Mouse (Mus musculus): ENCODE data around the gene Foxs1. TPM values are rescaled to one million over a fixed set of nuclear protein-coding genes. Genes with fewer than 3 reads are reported as not detected.

Gene Foxs1
- polyA plus RNA-seq, 1 experiment from 2014 or later = 2.0 TPM

GRCm38 (mm10) chr2:152925189-152925872 lies 7.7 kb downstream of the Foxs1 start:
- H3K9ac ChIP-seq = no peak overlapping the region
- 68% methylated on average over 11 of the region's 11 CpGs for WGBS
- no peak overlapping the region for H3K27ac ChIP-seq
- H3K36me3 ChIP-seq = no peaks in the 10 kb centered on the region
- ATAC-seq (ENCODE audit: low FRiP score, low read depth) = no peak
- H3K4me3 ChIP-seq = no peak overlapping the region
- no peaks in the 10 kb centered on the region for H3K27me3 ChIP-seq (replicated peaks)
- H3K4me2 ChIP-seq (replicated peaks) = no peak overlapping the region
- H3K4me1 ChIP-seq = peaks cover 16% of the 10 kb centered on the region
- no peaks in the 10 kb centered on the region for H3K9me3 ChIP-seq

- Histone ChIP-seq H3K27me3 (replicated peaks) (no peaks in the 10 kb centered on the region), H3K27ac (no peak overlapping the region), H3K4me2 (replicated peaks) (no peak overlapping the region), H3K4me3 (no peak overlapping the region), H3K9ac (no peak overlapping the region), H3K4me1 (peaks cover 11% of the 10 kb centered on the region; the same call in 1 of the 2 replicates), H3K36me3 (no peaks in the 10 kb centered on the region), H3K9me3 (no peaks in the 10 kb centered on the region)
- no peak for ATAC-seq (ENCODE audit: low FRiP score, low read depth)
- WGBS = 85% methylated on average over 5 of the region's 5 CpGs
These were observed 8.5 kb downstream of the Foxs1 start for GRCm38 (mm10) chr2:152924543-152924942.

GRCm38 (mm10) chr2:152924128-152924527 lies 8.9 kb downstream of the Foxs1 start:
- Histone ChIP-seq H3K4me2 (replicated peaks) (no peak overlapping the region), H3K36me3 (no peaks in the 10 kb centered on the region), H3K27ac (no peak overlapping the region), H3K4me3 (no peak overlapping the region), H3K27me3 (replicated peaks) (no peaks in the 10 kb centered on the region), H3K4me1 (peaks cover 11% of the 10 kb centered on the region; the same call in 1 of the 2 replicates), H3K9ac (no peak overlapping the region), H3K9me3 (no peaks in the 10 kb centered on the region)
- 73% methylated on average over 8 of the region's 8 CpGs for WGBS
- no peak for ATAC-seq (ENCODE audit: low FRiP score, low read depth)

- Histone ChIP-seq H3K27me3 (replicated peaks) (no peaks in the 10 kb centered on the region), H3K4me1 (peaks cover 11% of the 10 kb centered on the region; the same call in 1 of the 2 replicates), H3K27ac (no peak overlapping the region), H3K9ac (no peak overlapping the region), H3K9me3 (no peaks in the 10 kb centered on the region), H3K4me3 (no peak overlapping the region), H3K4me2 (replicated peaks) (no peak overlapping the region), H3K36me3 (no peaks in the 10 kb centered on the region)
- WGBS = 72% methylated on average over 3 of the region's 3 CpGs
- no peak for ATAC-seq (ENCODE audit: low FRiP score, low read depth)
These were observed 9.4 kb downstream of the Foxs1 start for GRCm38 (mm10) chr2:152923621-152924020.

- no peaks in the 10 kb centered on the region for H3K9me3 ChIP-seq
- H3K4me2 ChIP-seq (replicated peaks) = no peak overlapping the region
- peaks cover 11% of the 10 kb centered on the region; the same call in 1 of the 2 replicates for H3K4me1 ChIP-seq
- H3K27me3 ChIP-seq (replicated peaks) = no peaks in the 10 kb centered on the region
- H3K27ac ChIP-seq = no peak overlapping the region
- 28% methylated on average over 7 of the region's 7 CpGs for WGBS
- no peaks in the 10 kb centered on the region for H3K36me3 ChIP-seq
- ATAC-seq (ENCODE audit: low FRiP score, low read depth) = no peak
- H3K9ac ChIP-seq = no peak overlapping the region
- no peak overlapping the region for H3K4me3 ChIP-seq
These were observed 10.6 kb downstream of the Foxs1 start for GRCm38 (mm10) chr2:152922376-152922775.

- H3K9ac ChIP-seq = no peak overlapping the region
- no peak overlapping the region for H3K4me3 ChIP-seq
- ATAC-seq (ENCODE audit: low FRiP score, low read depth) = no peak
- peaks cover 16% of the 10 kb centered on the region for H3K27me3 ChIP-seq (replicated peaks)
- H3K4me2 ChIP-seq (replicated peaks) = no peak overlapping the region
- H3K4me1 ChIP-seq = 0 out of 2 replicates have a peak, but pooled peaks cover 8% of the 10 kb centered on the region
- no peak overlapping the region for H3K27ac ChIP-seq
- H3K36me3 ChIP-seq = no peaks in the 10 kb centered on the region
- 56% methylated on average over 9 of the region's 9 CpGs for WGBS
- H3K9me3 ChIP-seq = no peaks in the 10 kb centered on the region
These were observed 15.3 kb downstream of the Foxs1 start for GRCm38 (mm10) chr2:152917671-152918070.

GRCm38 (mm10) chr2:152916111-152916510 lies 16.9 kb downstream of the Foxs1 start:
- H3K4me2 ChIP-seq (replicated peaks) = no peak overlapping the region
- WGBS = 55% methylated on average over 5 of the region's 5 CpGs
- no peak overlapping the region for H3K4me3 ChIP-seq
- no peaks in the 10 kb centered on the region for H3K36me3 ChIP-seq
- no peak overlapping the region for H3K27ac ChIP-seq
- H3K4me1 ChIP-seq = 0 out of 2 replicates have a peak, but pooled peaks cover 2% of the 10 kb centered on the region
- H3K27me3 ChIP-seq (replicated peaks) = peaks cover 31% of the 10 kb centered on the region
- no peak overlapping the region for H3K9ac ChIP-seq
- ATAC-seq (ENCODE audit: low FRiP score, low read depth) = no peak
- H3K9me3 ChIP-seq = no peaks in the 10 kb centered on the region

GRCm38 (mm10) chr2:152915453-152915852 lies 17.6 kb downstream of the Foxs1 start:
- H3K27me3 ChIP-seq (replicated peaks) = peaks cover 38% of the 10 kb centered on the region
- H3K4me3 ChIP-seq = no peak overlapping the region
- no peak overlapping the region for H3K27ac ChIP-seq
- H3K4me2 ChIP-seq (replicated peaks) = no peak overlapping the region
- 67% methylated on average over 4 of the region's 4 CpGs for WGBS
- no peaks in the 10 kb centered on the region for H3K36me3 ChIP-seq
- H3K4me1 ChIP-seq = 0 out of 2 replicates have a peak, but pooled peaks cover 2% of the 10 kb centered on the region
- H3K9ac ChIP-seq = no peak overlapping the region
- no peaks in the 10 kb centered on the region for H3K9me3 ChIP-seq
- no peak for ATAC-seq (ENCODE audit: low FRiP score, low read depth)

GRCm38 (mm10) chr2:152914310-152915120 lies 18.5 kb downstream of the Foxs1 start:
- Histone ChIP-seq H3K9me3 (no peaks in the 10 kb centered on the region), H3K27ac (no peak overlapping the region), H3K36me3 (no peaks in the 10 kb centered on the region), H3K4me1 (0 out of 2 replicates have a peak, but pooled peaks cover 2% of the 10 kb centered on the region), H3K27me3 (replicated peaks) (peaks cover 38% of the 10 kb centered on the region), H3K9ac (0 out of 2 replicates have a peak overlapping the region, but pooled peaks have one; percentile 33), H3K4me2 (replicated peaks) (peak overlapping the region; percentile 54), H3K4me3 (no peak overlapping the region)
- 3% methylated on average over 18 of the region's 18 CpGs for WGBS
- peak; percentile 75 for ATAC-seq (ENCODE audit: low FRiP score, low read depth)

- Histone ChIP-seq H3K27ac (no peak overlapping the region), H3K4me2 (replicated peaks) (no peak overlapping the region), H3K4me3 (no peak overlapping the region), H3K36me3 (no peaks in the 10 kb centered on the region), H3K27me3 (replicated peaks) (peaks cover 38% of the 10 kb centered on the region), H3K9ac (no peak overlapping the region), H3K4me1 (0 out of 2 replicates have a peak, but pooled peaks cover 2% of the 10 kb centered on the region), H3K9me3 (no peaks in the 10 kb centered on the region)
- ATAC-seq (ENCODE audit: low FRiP score, low read depth) = no peak
- WGBS = 42% methylated on average over 7 of the region's 7 CpGs
These were observed 19.5 kb downstream of the Foxs1 start for GRCm38 (mm10) chr2:152913471-152913870.

GRCm38 (mm10) chr2:152911432-152911831 lies 21.6 kb downstream of the Foxs1 start:
- 31% methylated on average over 6 of the region's 6 CpGs for WGBS
- H3K4me1 ChIP-seq = 0 out of 2 replicates have a peak, but pooled peaks cover 5% of the 10 kb centered on the region
- H3K9me3 ChIP-seq = no peaks in the 10 kb centered on the region
- no peak overlapping the region for H3K27ac ChIP-seq
- no peak overlapping the region for H3K4me2 ChIP-seq (replicated peaks)
- H3K36me3 ChIP-seq = no peaks in the 10 kb centered on the region
- H3K4me3 ChIP-seq = no peak overlapping the region
- H3K27me3 ChIP-seq (replicated peaks) = peaks cover 34% of the 10 kb centered on the region
- ATAC-seq (ENCODE audit: low FRiP score, low read depth) = no peak
- no peak overlapping the region for H3K9ac ChIP-seq

- Histone ChIP-seq H3K4me1 (0 out of 2 replicates have a peak, but pooled peaks cover 5% of the 10 kb centered on the region), H3K4me3 (no peak within 1 kb of the TSS), H3K27me3 (replicated peaks) (peaks cover 34% of the 10 kb centered on the region), H3K36me3 (no peaks in the 10 kb centered on the region), H3K9me3 (no peaks in the 10 kb centered on the region), H3K27ac (no peak within 1 kb of the TSS), H3K4me2 (replicated peaks) (no peak within 1 kb of the TSS), H3K9ac (0 out of 2 replicates have a peak within 1 kb of the TSS, but pooled peaks have one; percentile 1)
- ATAC-seq (ENCODE audit: low FRiP score, low read depth) = no peak
- WGBS = 23% methylated on average over 12 of the region's 12 CpGs
These were observed 22.0 kb downstream of the Foxs1 start, which contains the start of gene Mylk2 for GRCm38 (mm10) chr2:152911031-152911430. TSS of gene Mylk2 (plus strand) at chr2:152911352.

All from neural tube, embryonic 12.5 days (tissue).